ENCODE assay signal across 8 mouse cellular contexts in genomic region chr8:115466553-115466952, GRCm38 (mm10).
DNase-seq lines count a peak whose midpoint lies in the region; ATAC-seq and TF ChIP-seq lines count a peak whose summit lies in the region.

No protein-coding gene starts in this region.

- H3K36me3 ChIP-seq in forebrain, postnatal 0 days (ENCODE audit: insufficient read depth), result no peaks in the 10 kb centered on the region

- TF ChIP-seq CTCF in forebrain, postnatal 0 days (IDR thresholded peaks at IDR 0.05; ENCODE audit: low read depth), result no peak

- no peak overlapping the region for H3K9ac ChIP-seq in forebrain, postnatal 0 days

- WGBS in forebrain, postnatal 0 days, result 5% methylated on average over 9 of the region's 9 CpGs

- no peak overlapping the region for H3K27ac ChIP-seq in forebrain, postnatal 0 days (ENCODE audit: low read depth, low read length)

- ATAC-seq in forebrain, postnatal 0 days, result peak; percentile 42; the same call in 1 of the 2 replicates
- no peak for ATAC-seq in erythroblast, adult 5-6 weeks (replicated peaks; ENCODE audit: low FRiP score, poor library complexity, severe bottlenecking)

- H3K27me3 ChIP-seq in forebrain, postnatal 0 days (ENCODE audit: insufficient read depth, low read length), result peaks cover 14% of the 10 kb centered on the region; the same call in 1 of the 2 replicates

- H3K4me3 ChIP-seq in forebrain, postnatal 0 days (ENCODE audit: low read depth, low read length), result no peak overlapping the region

- no peaks in the 10 kb centered on the region for H3K9me3 ChIP-seq in forebrain, postnatal 0 days (ENCODE audit: low read length)

- DNase-seq in cerebellum, postnatal 10 days, result peak; percentile 62 to 67
- no peak for DNase-seq in cerebellum, postnatal 36 days
- peak; percentile 8 for DNase-seq in layer of hippocampus, adult 9-11 months
- no peak for DNase-seq in layer of hippocampus, adult 9-10 months (ENCODE audit: low spot score)
- peak; percentile 54 for DNase-seq in forebrain, postnatal 0 days
- peak; percentile 41 for DNase-seq in lung, postnatal 10 days
- no peak for DNase-seq in urinary bladder, adult 18-20 months (ENCODE audit: low spot score in 2 of 2)

- H3K4me1 ChIP-seq in forebrain, postnatal 0 days (ENCODE audit: insufficient read depth), result peaks cover 4% of the 10 kb centered on the region; the same call in 1 of the 2 replicates

- peak overlapping the region; percentile 4; the same call in 1 of the 2 replicates for H3K4me2 ChIP-seq in forebrain, postnatal 0 days (ENCODE audit: low read depth)

Comparison
In these comparisons a context has a peak if more than half of its experiments do, and no peak if none do; other contexts are left out.
1. DNase-seq: peak in cerebellum, postnatal 10 days (2 of 2), layer of hippocampus, adult 9-11 months (single experiment), forebrain, postnatal 0 days (single experiment) and lung, postnatal 10 days (single experiment); none in cerebellum, postnatal 36 days (0 of 2), layer of hippocampus, adult 9-10 months (single experiment) and urinary bladder, adult 18-20 months (0 of 2).